Mouse (Mus musculus) olfactory bulb, adult 2 months (tissue): Measurements from ENCODE around the gene Fam50b.

ENCODE experiments used
- CTCF ChIP-seq: fragments of 200-500 bp; IDR thresholded peaks from 2 replicates; pipeline ENCODE4 v1.5.1; 2012; ENCODE audit warnings: low read depth, mild to moderate bottlenecking, low read length, moderate library complexity; ENCODE audit not compliant: insufficient read depth
- POLR2A ChIP-seq: fragments of 200-500 bp; IDR thresholded peaks from 2 replicates; pipeline ENCODE4 v1.6.1; 2012; ENCODE audit warnings: mild to moderate bottlenecking, low read depth, low read length, moderate library complexity; ENCODE audit not compliant: insufficient read depth

- TF ChIP-seq POLR2A (no peak), CTCF (no peak)
Observed at GRCm38 (mm10) chr13:34793066-34793465, 58.4 kb downstream of the Fam50b start.
